Mouse (Mus musculus): ENCODE results near the gene Ubr4. TPM values are rescaled to one million over a fixed set of nuclear protein-coding genes. Genes with fewer than 3 reads are reported as not detected.

The Ubr4 gene
- polyA plus RNA-seq, 1 experiment from 2014 or later = 59.4 TPM

- ATAC-seq (ENCODE audit: insufficient read depth, low FRiP score, low read depth) = no peak
- peaks cover 90% of the 10 kb centered on the region for H3K36me3 ChIP-seq
- no peaks in the 10 kb centered on the region for H3K27me3 ChIP-seq (replicated peaks)
Observed at GRCm38 (mm10) chr4:139441806-139442205, 89.4 kb downstream of the Ubr4 start.

GRCm38 (mm10) chr4:139442391-139443355, 90.3 kb downstream of the Ubr4 start:
- no peak overlapping the region for H3K27ac ChIP-seq
- no peak for ATAC-seq (ENCODE audit: insufficient read depth, low FRiP score, low read depth)
- no peaks in the 10 kb centered on the region for H3K27me3 ChIP-seq (replicated peaks)
- peaks cover 87% of the 10 kb centered on the region for H3K36me3 ChIP-seq
- no peaks in the 10 kb centered on the region for H3K9me3 ChIP-seq
- H3K9ac ChIP-seq = no peak overlapping the region
- H3K4me3 ChIP-seq (replicated peaks) = no peak overlapping the region
- WGBS = 89% methylated on average over 15 of the region's 15 CpGs
- H3K4me2 ChIP-seq = no peak overlapping the region
- H3K4me1 ChIP-seq = no peaks in the 10 kb centered on the region

More at GRCm38 (mm10) chr4:139441806-139442205, 89.4 kb downstream of the Ubr4 start:
- Histone ChIP-seq H3K4me3 (replicated peaks) (no peak overlapping the region), H3K9me3 (no peaks in the 10 kb centered on the region), H3K4me1 (no peaks in the 10 kb centered on the region), H3K4me2 (no peak overlapping the region), H3K27ac (no peak overlapping the region), H3K9ac (no peak overlapping the region)
- 82% methylated on average over 4 of the region's 4 CpGs for WGBS

GRCm38 (mm10) chr4:139444315-139444714, 91.9 kb downstream of the Ubr4 start:
- Histone ChIP-seq H3K4me1 (no peaks in the 10 kb centered on the region), H3K27me3 (replicated peaks) (no peaks in the 10 kb centered on the region), H3K36me3 (peaks cover 87% of the 10 kb centered on the region), H3K4me3 (replicated peaks) (no peak overlapping the region), H3K9me3 (no peaks in the 10 kb centered on the region), H3K27ac (no peak overlapping the region), H3K9ac (no peak overlapping the region), H3K4me2 (no peak overlapping the region)
- 92% methylated on average over 10 of the region's 10 CpGs for WGBS
- no peak for ATAC-seq (ENCODE audit: insufficient read depth, low FRiP score, low read depth)

- H3K27me3 ChIP-seq (replicated peaks) = no peaks in the 10 kb centered on the region
- no peak overlapping the region for H3K27ac ChIP-seq
- H3K9me3 ChIP-seq = no peaks in the 10 kb centered on the region
- peaks cover 91% of the 10 kb centered on the region for H3K36me3 ChIP-seq
- no peak overlapping the region for H3K9ac ChIP-seq
- H3K4me3 ChIP-seq (replicated peaks) = no peak overlapping the region
- no peak overlapping the region for H3K4me2 ChIP-seq
- no peaks in the 10 kb centered on the region for H3K4me1 ChIP-seq
- 87% methylated on average over 2 of the region's 2 CpGs for WGBS
- ATAC-seq (ENCODE audit: insufficient read depth, low FRiP score, low read depth) = no peak
Observed at GRCm38 (mm10) chr4:139446176-139446575, 93.8 kb downstream of the Ubr4 start.

GRCm38 (mm10) chr4:139446731-139447675, 94.6 kb downstream of the Ubr4 start:
- no peaks in the 10 kb centered on the region for H3K9me3 ChIP-seq
- no peak overlapping the region for H3K27ac ChIP-seq
- WGBS = 87% methylated on average over 11 of the region's 11 CpGs
- ATAC-seq (ENCODE audit: insufficient read depth, low FRiP score, low read depth) = no peak
- no peaks in the 10 kb centered on the region for H3K27me3 ChIP-seq (replicated peaks)
- no peak overlapping the region for H3K4me2 ChIP-seq
- no peak overlapping the region for H3K9ac ChIP-seq
- peaks cover 90% of the 10 kb centered on the region for H3K36me3 ChIP-seq
- no peak overlapping the region for H3K4me3 ChIP-seq (replicated peaks)
- H3K4me1 ChIP-seq = no peaks in the 10 kb centered on the region

- Histone ChIP-seq H3K4me1 (no peaks in the 10 kb centered on the region), H3K27me3 (replicated peaks) (no peaks in the 10 kb centered on the region), H3K36me3 (peaks cover 82% of the 10 kb centered on the region), H3K9me3 (no peaks in the 10 kb centered on the region), H3K4me3 (replicated peaks) (no peak overlapping the region), H3K4me2 (no peak overlapping the region), H3K9ac (no peak overlapping the region), H3K27ac (no peak overlapping the region)
- no peak for ATAC-seq (ENCODE audit: insufficient read depth, low FRiP score, low read depth)
- WGBS = 92% methylated on average over 8 of the region's 8 CpGs
Observed at GRCm38 (mm10) chr4:139452944-139453700, 100.7 kb downstream of the Ubr4 start.

- Histone ChIP-seq H3K4me2 (no peak overlapping the region), H3K9me3 (no peaks in the 10 kb centered on the region), H3K9ac (no peak overlapping the region), H3K36me3 (peaks cover 82% of the 10 kb centered on the region), H3K4me1 (no peaks in the 10 kb centered on the region), H3K4me3 (replicated peaks) (no peak overlapping the region), H3K27ac (no peak overlapping the region), H3K27me3 (replicated peaks) (no peaks in the 10 kb centered on the region)
- 82% methylated on average over 6 of the region's 6 CpGs for WGBS
- no peak for ATAC-seq (ENCODE audit: insufficient read depth, low FRiP score, low read depth)
Observed at GRCm38 (mm10) chr4:139454339-139454738, 101.9 kb downstream of the Ubr4 start.

- Histone ChIP-seq H3K27me3 (replicated peaks) (no peaks in the 10 kb centered on the region), H3K27ac (no peak overlapping the region), H3K4me3 (replicated peaks) (no peak overlapping the region), H3K36me3 (peaks cover 76% of the 10 kb centered on the region), H3K4me2 (no peak overlapping the region), H3K9me3 (no peaks in the 10 kb centered on the region), H3K4me1 (no peaks in the 10 kb centered on the region), H3K9ac (no peak overlapping the region)
- WGBS = 91% methylated on average over 15 of the region's 15 CpGs
- ATAC-seq (ENCODE audit: insufficient read depth, low FRiP score, low read depth) = no peak
Observed at GRCm38 (mm10) chr4:139459970-139460369, 107.6 kb downstream of the Ubr4 start.

- WGBS = 91% methylated on average over 12 of the region's 12 CpGs
- no peak overlapping the region for H3K4me2 ChIP-seq
- no peak overlapping the region for H3K27ac ChIP-seq
- no peak overlapping the region for H3K4me3 ChIP-seq (replicated peaks)
- H3K9ac ChIP-seq = no peak overlapping the region
- no peaks in the 10 kb centered on the region for H3K27me3 ChIP-seq (replicated peaks)
- H3K4me1 ChIP-seq = no peaks in the 10 kb centered on the region
- peaks cover 87% of the 10 kb centered on the region for H3K36me3 ChIP-seq
- ATAC-seq (ENCODE audit: insufficient read depth, low FRiP score, low read depth) = no peak
- no peaks in the 10 kb centered on the region for H3K9me3 ChIP-seq
Observed at GRCm38 (mm10) chr4:139464163-139464562, 111.8 kb downstream of the Ubr4 start.

GRCm38 (mm10) chr4:139466541-139466940, 114.1 kb downstream of the Ubr4 start:
- WGBS = 89% methylated on average over 6 of the region's 6 CpGs
- Histone ChIP-seq H3K36me3 (peaks cover 89% of the 10 kb centered on the region), H3K4me1 (no peaks in the 10 kb centered on the region), H3K27me3 (replicated peaks) (no peaks in the 10 kb centered on the region), H3K4me2 (no peak overlapping the region), H3K9ac (no peak overlapping the region), H3K27ac (no peak overlapping the region), H3K4me3 (replicated peaks) (no peak overlapping the region), H3K9me3 (no peaks in the 10 kb centered on the region)
- ATAC-seq (ENCODE audit: insufficient read depth, low FRiP score, low read depth) = no peak

GRCm38 (mm10) chr4:139470198-139470597, 117.8 kb downstream of the Ubr4 start:
- no peak overlapping the region for H3K27ac ChIP-seq
- H3K9ac ChIP-seq = no peak overlapping the region
- H3K36me3 ChIP-seq = peaks cover 91% of the 10 kb centered on the region
- H3K9me3 ChIP-seq = no peaks in the 10 kb centered on the region
- WGBS = 46% methylated on average over 7 of the region's 7 CpGs
- no peak overlapping the region for H3K4me3 ChIP-seq (replicated peaks)
- peak; percentile 66; the same call in 1 of the 2 replicates for ATAC-seq (ENCODE audit: insufficient read depth, low FRiP score, low read depth)
- H3K4me1 ChIP-seq = no peaks in the 10 kb centered on the region
- no peaks in the 10 kb centered on the region for H3K27me3 ChIP-seq (replicated peaks)
- no peak overlapping the region for H3K4me2 ChIP-seq
